Mouse (Mus musculus) retina, embryonic 14.5 days (tissue): ENCODE results near the gene Afp.
A peak's percentile ranks its signal among the peaks of the same experiment; 100 is the strongest.

Experiments used
- DNase-seq: peaks from one replicate; pipeline ENCODE4 v3.0.0-alpha.2; 2015; ENCODE audit warnings: low spot score

The Afp gene

GRCm38 (mm10) chr5:90490518-90490917, at the start of gene Afp:
TSS of gene Afp (plus strand) at chr5:90490737.
- DNase-seq: no peak

GRCm38 (mm10) chr5:90447577-90447976, 43.0 kb upstream of the Afp start:
- no peak for DNase-seq

- no peak for DNase-seq
These were observed 40.6 kb upstream of the Afp start for GRCm38 (mm10) chr5:90449961-90450360.

GRCm38 (mm10) chr5:90452711-90453110, 37.8 kb upstream of the Afp start:
- DNase-seq: no peak

GRCm38 (mm10) chr5:90457241-90457640, 33.3 kb upstream of the Afp start:
- no peak for DNase-seq

GRCm38 (mm10) chr5:90458727-90459126, 31.8 kb upstream of the Afp start:
- no peak for DNase-seq

GRCm38 (mm10) chr5:90460619-90461018, 29.9 kb upstream of the Afp start, which contains the start of gene Alb:
TSS of gene Alb (plus strand) at chr5:90460897.
- DNase-seq: no peak

GRCm38 (mm10) chr5:90466806-90467205, 23.7 kb upstream of the Afp start:
- no peak for DNase-seq

- no peak for DNase-seq
These were observed 23.3 kb upstream of the Afp start for GRCm38 (mm10) chr5:90467245-90467644.

GRCm38 (mm10) chr5:90470836-90471235, 19.7 kb upstream of the Afp start:
- DNase-seq: no peak

- DNase-seq: no peak
These were observed 16.6 kb upstream of the Afp start for GRCm38 (mm10) chr5:90473902-90474301.

GRCm38 (mm10) chr5:90474369-90474768, 16.2 kb upstream of the Afp start:
- DNase-seq: no peak

- DNase-seq: no peak
These were observed 13.8 kb upstream of the Afp start for GRCm38 (mm10) chr5:90476741-90477140.

GRCm38 (mm10) chr5:90477308-90478140, 13.0 kb upstream of the Afp start:
- DNase-seq: no peak

GRCm38 (mm10) chr5:90478886-90479285, 11.7 kb upstream of the Afp start:
- DNase-seq: no peak

GRCm38 (mm10) chr5:90485597-90485996, 4.9 kb upstream of the Afp start:
- no peak for DNase-seq

GRCm38 (mm10) chr5:90488323-90488722, 2.2 kb upstream of the Afp start:
- DNase-seq: no peak

- no peak for DNase-seq
These were observed 1.9 kb downstream of the Afp start for GRCm38 (mm10) chr5:90492440-90492839.

- DNase-seq: no peak
These were observed 3.8 kb downstream of the Afp start for GRCm38 (mm10) chr5:90494308-90494707.

- DNase-seq: no peak
These were observed 9.0 kb downstream of the Afp start for GRCm38 (mm10) chr5:90499509-90499908.

- peak; percentile 88 for DNase-seq
These were observed 10.2 kb downstream of the Afp start for GRCm38 (mm10) chr5:90500714-90501113.

- DNase-seq: no peak
These were observed 11.2 kb downstream of the Afp start for GRCm38 (mm10) chr5:90501752-90502151.

GRCm38 (mm10) chr5:90504742-90505141, 14.2 kb downstream of the Afp start:
- DNase-seq: no peak

GRCm38 (mm10) chr5:90506507-90506906, 16.0 kb downstream of the Afp start:
- peak; percentile 45 for DNase-seq
